Mouse (Mus musculus): Measurements from ENCODE around the gene Saxo2.

- TF ChIP-seq CTCF (IDR thresholded peaks at IDR 0.05; ENCODE audit: control insufficient read depth, insufficient read depth, insufficient read length) (no peak), USF1 (IDR thresholded peaks at IDR 0.05; ENCODE audit: low read depth) (no peak), MAX (IDR thresholded peaks at IDR 0.05) (no peak), MYOG (IDR thresholded peaks at IDR 0.05; ENCODE audit: control insufficient read depth, extremely low read depth, insufficient read length) (no peak), FOSL1 (IDR thresholded peaks at IDR 0.05; ENCODE audit: insufficient read depth, low read length, poor library complexity, severe bottlenecking) (no peak)
These were observed 419 bp downstream of the Saxo2 start for GRCm38 (mm10) chr7:82647909-82648308.

Data from C2C12 (cell line).